Mouse (Mus musculus) kidney, adult 2 months (tissue): ENCODE results near the gene 3100002H09Rik.

Experiments used
- CTCF ChIP-seq: fragments of 200-500 bp; conservative IDR thresholded peaks from 2 replicates; pipeline ENCODE4 v1.5.1; 2011; ENCODE audit warnings: low read depth, mild to moderate bottlenecking, control low read depth, low read length, moderate library complexity, mixed read lengths; ENCODE audit not compliant: insufficient read depth, insufficient read length
- POLR2A ChIP-seq: fragments of 200-500 bp; IDR thresholded peaks from one replicate; pipeline ENCODE4 v1.6.1; 2011; ENCODE audit warnings: low read depth, low read length, control low read depth

- TF ChIP-seq CTCF, result no peak
- no peak for TF ChIP-seq POLR2A
These were observed 3.6 kb upstream of the 3100002H09Rik start for GRCm38 (mm10) chr4:124614189-124614588.
